Mouse (Mus musculus) hindbrain, embryonic 13.5 days (tissue): ENCODE results near the gene Arfgap1. TPM values are rescaled to one million over a fixed set of nuclear protein-coding genes. Genes with fewer than 3 reads are reported as not detected.

Source experiments
- polyA plus RNA-seq: library from polyadenylated mRNA; unstranded; fragments of >200 nt; fragmentation: Nextera tagmentation; extraction: Ambion mirVana; gene quantifications from 2 replicates; pipeline ENCODE4 v1.2.1, GENCODE M21; 2015

Arfgap1 gene
- polyA plus RNA-seq, 1 experiment from 2014 or later: 101 TPM

Other genes starting within 250 kb of the Arfgap1 start
- gene Slc17a9, start 242.0 kb upstream of the Arfgap1 start, polyA plus RNA-seq: 0.19 and 0.83 TPM in 2 replicates
- 1.2 and 2.5 TPM in 2 replicates for gene Bhlhe23, start 190.3 kb upstream of the Arfgap1 start, polyA plus RNA-seq
- 42.2 and 47.6 TPM in 2 replicates for gene Ythdf1, start 46.3 kb upstream of the Arfgap1 start, polyA plus RNA-seq
- 0.17 and 0.35 TPM in 2 replicates for gene Birc7, start 38.2 kb upstream of the Arfgap1 start, polyA plus RNA-seq
- 90.9 and 106 TPM in 2 replicates for gene Nkain4, start 12.5 kb upstream of the Arfgap1 start, polyA plus RNA-seq
- gene Col20a1, start 19.3 kb downstream of the Arfgap1 start, polyA plus RNA-seq: 0.61 and 0.78 TPM in 2 replicates
- gene Chrna4, start 76.3 kb downstream of the Arfgap1 start, polyA plus RNA-seq: 33.6 and 37.0 TPM in 2 replicates
- 50.0 and 53.9 TPM in 2 replicates for gene Kcnq2, start 168.1 kb downstream of the Arfgap1 start, polyA plus RNA-seq
- 6.4 and 6.7 TPM in 2 replicates for gene Eef1a2, start 189.8 kb downstream of the Arfgap1 start, polyA plus RNA-seq
- 444 TPM in 2 replicates for gene Ppdpf, start 220.0 kb downstream of the Arfgap1 start, polyA plus RNA-seq
- not detected in 2 replicates for gene Ptk6, start 235.6 kb downstream of the Arfgap1 start, polyA plus RNA-seq
- 0.19 and 0.25 TPM in 2 replicates for gene Srms, start 246.0 kb downstream of the Arfgap1 start, polyA plus RNA-seq